Mouse (Mus musculus): ENCODE measurements around the gene Gm16427.
"Not testable (repeated sequence)": the region's sequence is repeated elsewhere in the genome, so short reads cannot be mapped to it uniquely, and the experiment has no call there.

Gene Gm16427

DNA sequence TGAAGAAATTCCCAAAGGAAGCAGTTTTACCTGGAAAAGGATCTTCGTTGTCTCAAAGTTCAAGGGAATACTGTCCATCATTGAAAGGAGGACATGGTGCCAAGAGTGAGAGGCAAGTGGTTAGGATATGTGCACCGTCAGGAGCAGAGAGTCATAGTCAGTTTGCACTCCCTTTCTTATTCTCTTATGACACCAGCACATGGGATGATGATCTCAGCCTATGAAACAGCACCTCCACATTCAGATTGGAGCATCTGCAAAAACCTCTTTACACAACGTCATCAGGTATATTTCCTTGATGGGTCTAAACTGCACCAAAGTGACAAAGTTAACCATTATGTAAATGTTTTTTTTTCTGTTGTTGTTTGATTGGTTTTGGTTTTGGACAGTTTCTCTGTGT, at the start of gene Gm16427:
Gene Gm16427 (minus strand): TSS at position 101 of the 400 bp plus-strand sequence.
- DNase-seq (ENCODE audit: low spot score), result not testable (repeated sequence)

Data from urinary bladder, postnatal 14 days (tissue).